Mouse (Mus musculus) monocyte, adult 5-6 weeks (primary cell): ENCODE measurements at regions not wholly inside any gene's neighbourhood (a gene's known extent, or its start where the extent isn't known, plus 50 kb on each side); places are given as distances from the start of the nearest gene placed in this dataset.

Source experiments
- ATAC-seq: fragments of 153-309, 156-312 bp; replicated peaks from 2 replicates; pipeline ENCODE4 v1.8.0; 2017; ENCODE audit warnings: mild to moderate bottlenecking; ENCODE audit not compliant: low TSS enrichment, insufficient number of reproducible peaks, severe bottlenecking, poor library complexity, low FRiP score

GRCm38 (mm10) chr17:4734412-4734881, 259.7 kb upstream of the Arid1b start:
- no peak for ATAC-seq

GRCm38 (mm10) chr17:4735185-4735584, 258.9 kb upstream of the Arid1b start:
- ATAC-seq = no peak

GRCm38 (mm10) chr17:4736689-4737088, 257.4 kb upstream of the Arid1b start:
- no peak for ATAC-seq

GRCm38 (mm10) chr17:4738717-4739485, 255.2 kb upstream of the Arid1b start:
- ATAC-seq = no peak

GRCm38 (mm10) chr17:4740784-4741183, 253.3 kb upstream of the Arid1b start:
- no peak for ATAC-seq

- ATAC-seq = peak; percentile 75
Observed at GRCm38 (mm10) chr17:4742314-4742713, 251.8 kb upstream of the Arid1b start.

- no peak for ATAC-seq
Observed at GRCm38 (mm10) chr17:4762956-4763355, 231.2 kb upstream of the Arid1b start.

GRCm38 (mm10) chr17:4765723-4766122, 228.4 kb upstream of the Arid1b start:
- no peak for ATAC-seq

- ATAC-seq = no peak
Observed at GRCm38 (mm10) chr17:4767947-4768522, 226.1 kb upstream of the Arid1b start.

GRCm38 (mm10) chr17:4769284-4769683, 224.8 kb upstream of the Arid1b start:
- ATAC-seq = no peak

GRCm38 (mm10) chr17:4770052-4770451, 224.1 kb upstream of the Arid1b start:
- ATAC-seq = no peak

GRCm38 (mm10) chr17:4778161-4778560, 216.0 kb upstream of the Arid1b start:
- peak; percentile 57; the same call in 1 of the 2 replicates for ATAC-seq

- ATAC-seq = no peak
Observed at GRCm38 (mm10) chr17:4779017-4779416, 215.1 kb upstream of the Arid1b start.

- no peak for ATAC-seq
Observed at GRCm38 (mm10) chr17:4781586-4781985, 212.5 kb upstream of the Arid1b start.

GRCm38 (mm10) chr17:4784296-4784695, 209.8 kb upstream of the Arid1b start:
- no peak for ATAC-seq

GRCm38 (mm10) chr17:4785281-4785839, 208.8 kb upstream of the Arid1b start:
- no peak for ATAC-seq

GRCm38 (mm10) chr17:4786524-4786923, 207.6 kb upstream of the Arid1b start:
- ATAC-seq = no peak

- ATAC-seq = no peak
Observed at GRCm38 (mm10) chr17:4791873-4792272, 202.3 kb upstream of the Arid1b start.

- ATAC-seq = no peak
Observed at GRCm38 (mm10) chr17:4796241-4796640, 197.9 kb upstream of the Arid1b start.

GRCm38 (mm10) chr17:4804013-4804412, 190.1 kb upstream of the Arid1b start:
- ATAC-seq = no peak
